Mouse (Mus musculus) lung, postnatal 14 days (tissue): Measurements from ENCODE around the gene Ptprn2.
A peak's percentile ranks its signal among the peaks of the same experiment; 100 is the strongest.

Source experiments
- DNase-seq: peaks from one replicate; pipeline ENCODE4 v3.0.0; 2021

The Ptprn2 gene

DNA sequence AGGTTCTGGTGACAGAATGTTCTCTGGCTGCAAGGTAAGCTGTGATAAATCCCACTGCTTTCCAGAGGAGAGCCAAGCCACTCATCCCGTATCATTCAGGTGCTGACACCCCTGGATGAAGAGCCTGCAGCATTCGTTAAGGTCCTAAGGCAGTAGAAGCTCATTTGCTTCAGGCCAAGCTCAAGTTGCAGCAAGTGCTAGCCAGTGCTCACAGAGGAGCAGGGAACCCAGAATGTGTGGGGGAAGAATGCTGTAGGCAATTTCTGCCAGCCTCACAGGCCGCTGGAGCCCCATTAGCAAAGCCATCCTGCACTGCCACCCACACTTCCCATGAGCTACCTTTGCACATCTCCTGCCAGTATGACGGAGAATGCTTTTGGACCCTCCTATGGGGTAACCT is 706.5 kb downstream of the Ptprn2 start:
- DNase-seq: no peak

GRCm38 (mm10) chr12:117196721-117197425 is 711.4 kb downstream of the Ptprn2 start:
- DNase-seq: no peak

DNA sequence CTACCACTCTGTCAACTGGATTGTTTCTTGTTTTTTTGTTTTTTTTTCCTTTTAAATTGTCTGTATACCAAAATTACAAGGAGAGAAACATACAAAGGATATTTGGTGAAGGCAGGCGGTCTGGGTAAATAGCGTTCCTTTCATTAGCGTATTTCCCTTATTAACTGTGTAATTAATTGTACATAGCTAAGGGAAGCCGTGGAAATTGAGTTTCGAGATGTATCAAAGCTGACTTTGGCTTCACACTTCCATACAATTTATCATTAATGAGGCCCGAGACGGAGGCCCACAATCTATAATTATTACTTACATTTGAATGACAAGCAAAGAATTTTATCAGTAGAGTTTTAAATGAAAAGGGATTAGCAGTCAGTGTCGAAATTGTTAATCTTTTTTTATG is 712.6 kb downstream of the Ptprn2 start:
- DNase-seq: no peak

- peak; percentile 70 for DNase-seq
Measured at GRCm38 (mm10) chr12:117200117-117200516, 714.6 kb downstream of the Ptprn2 start.

DNA sequence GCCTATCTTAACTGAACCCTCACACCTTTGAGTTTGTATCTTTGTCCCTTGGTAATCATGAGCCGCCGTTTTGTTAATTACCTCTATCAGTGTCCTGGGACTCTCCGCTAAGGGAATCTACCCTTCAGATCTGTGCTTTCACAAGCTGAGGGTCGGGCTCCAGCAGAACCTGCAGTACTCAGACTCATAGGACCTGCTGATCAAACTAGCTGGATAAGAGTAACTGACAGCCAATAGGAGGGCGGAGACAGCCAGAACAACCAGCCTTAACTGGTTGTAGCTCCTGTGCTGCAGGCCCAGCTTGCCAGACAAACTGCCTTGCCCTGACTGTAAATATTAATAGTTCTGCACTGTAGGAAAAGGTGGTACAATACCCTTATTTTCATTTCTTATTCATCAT is 715.1 kb downstream of the Ptprn2 start:
- no peak for DNase-seq

DNA sequence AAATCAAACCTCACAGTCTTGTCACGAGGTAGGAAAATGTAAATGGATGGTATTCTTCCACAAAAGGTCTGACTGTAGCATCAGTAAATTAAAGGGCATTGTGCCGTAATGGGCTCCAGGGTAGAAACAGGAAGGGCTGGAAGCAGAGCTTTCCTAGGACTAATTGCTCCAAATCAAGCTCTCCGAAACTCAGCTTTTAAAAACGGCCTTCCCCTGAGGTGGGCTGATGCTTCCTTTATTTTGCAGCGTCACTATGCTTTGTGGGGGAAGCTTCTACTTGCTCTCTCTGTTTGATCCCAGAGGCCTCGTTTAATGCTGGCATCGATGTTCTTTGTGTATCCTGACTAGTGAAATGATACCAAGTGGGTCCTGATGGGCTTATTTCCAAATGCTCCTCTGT is 718.0 kb downstream of the Ptprn2 start:
- no peak for DNase-seq

- no peak for DNase-seq
Measured at GRCm38 (mm10) chr12:117204905-117205304, 719.4 kb downstream of the Ptprn2 start.

GRCm38 (mm10) chr12:117207421-117208120 is 722.1 kb downstream of the Ptprn2 start:
- DNase-seq: no peak

DNA sequence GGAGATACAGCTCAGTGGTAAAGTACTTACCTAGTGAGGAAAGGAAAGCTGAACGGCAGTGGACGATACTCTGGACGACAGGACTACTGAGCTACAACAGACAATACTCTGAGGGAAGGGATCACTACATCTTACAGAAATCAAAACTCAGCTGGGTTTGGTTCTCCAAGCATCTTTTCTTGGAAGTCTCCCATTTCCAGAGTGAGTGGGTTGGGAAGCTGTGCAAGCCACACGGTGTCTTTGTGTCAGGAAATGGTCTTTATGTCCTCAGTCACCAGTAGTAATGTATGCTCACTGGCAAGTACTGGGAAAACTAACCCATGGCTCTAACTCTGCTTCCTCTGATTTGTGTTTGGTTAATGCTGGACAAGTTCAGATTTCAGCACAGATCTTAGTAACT is 724.9 kb downstream of the Ptprn2 start:
- no peak for DNase-seq

DNA sequence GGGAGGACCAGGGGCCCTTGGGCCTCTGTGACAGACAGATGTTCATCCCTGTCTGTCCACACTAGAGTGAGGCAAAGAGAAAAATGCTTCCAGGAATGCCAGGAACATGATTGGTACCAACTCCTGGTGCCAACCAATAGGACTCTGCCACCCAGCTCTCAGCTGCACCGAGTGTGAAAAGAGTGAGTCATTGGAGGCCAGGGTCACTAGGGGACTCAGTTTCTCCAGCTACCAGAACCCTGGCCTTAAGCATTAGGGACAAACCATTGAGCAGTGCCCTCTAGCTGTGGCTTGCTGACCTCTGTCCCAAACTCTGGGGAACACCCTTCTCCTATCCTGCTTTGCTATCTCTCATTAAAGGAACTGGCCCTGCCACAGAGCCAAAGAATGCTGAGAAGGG is 728.0 kb downstream of the Ptprn2 start:
- no peak for DNase-seq

GRCm38 (mm10) chr12:117214272-117214671 is 728.8 kb downstream of the Ptprn2 start:
- DNase-seq: no peak

DNA sequence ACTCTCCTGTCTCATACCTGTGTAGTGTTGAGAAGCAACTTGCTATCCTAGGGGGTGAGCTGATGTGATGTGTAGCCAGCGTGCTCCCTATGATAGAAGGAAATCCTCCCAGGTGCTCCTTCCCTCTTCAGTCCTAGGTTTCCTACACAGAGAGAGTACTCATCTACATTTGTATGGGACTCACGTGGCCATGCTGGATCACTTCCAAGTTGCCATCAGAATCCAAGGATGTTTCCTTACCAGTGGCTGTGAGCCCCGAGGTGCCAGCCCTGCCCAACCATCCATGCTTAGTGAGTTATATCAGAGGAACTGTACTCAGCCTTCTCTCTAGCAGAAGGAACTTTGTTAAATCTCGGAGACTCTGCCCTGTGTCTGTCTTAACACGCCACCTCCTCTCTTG is 729.4 kb downstream of the Ptprn2 start:
- DNase-seq: no peak

- no peak for DNase-seq
Measured at GRCm38 (mm10) chr12:117221909-117222308, 736.4 kb downstream of the Ptprn2 start.

DNA sequence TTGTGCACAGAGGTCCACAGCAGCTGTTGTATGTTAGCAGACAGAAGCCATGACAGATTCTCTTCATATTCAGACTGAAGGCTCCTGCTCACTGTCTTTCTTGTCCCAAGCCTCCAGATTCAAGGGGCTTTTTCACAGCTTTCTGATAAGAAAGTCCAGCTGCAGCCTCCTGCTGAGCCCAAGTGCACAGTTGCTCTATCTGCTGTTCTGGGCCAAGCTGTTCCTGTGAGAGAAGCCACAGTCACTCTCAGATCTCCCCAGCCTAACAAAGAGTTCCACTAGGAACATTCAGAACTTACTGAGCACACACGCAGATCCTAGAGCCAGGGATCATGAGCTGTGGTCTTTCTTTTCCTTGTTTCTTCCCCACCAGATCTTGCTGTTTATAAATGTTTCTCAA is 738.5 kb downstream of the Ptprn2 start:
- DNase-seq: no peak

GRCm38 (mm10) chr12:117227236-117227635 is 741.7 kb downstream of the Ptprn2 start:
- peak; percentile 13 for DNase-seq

DNA sequence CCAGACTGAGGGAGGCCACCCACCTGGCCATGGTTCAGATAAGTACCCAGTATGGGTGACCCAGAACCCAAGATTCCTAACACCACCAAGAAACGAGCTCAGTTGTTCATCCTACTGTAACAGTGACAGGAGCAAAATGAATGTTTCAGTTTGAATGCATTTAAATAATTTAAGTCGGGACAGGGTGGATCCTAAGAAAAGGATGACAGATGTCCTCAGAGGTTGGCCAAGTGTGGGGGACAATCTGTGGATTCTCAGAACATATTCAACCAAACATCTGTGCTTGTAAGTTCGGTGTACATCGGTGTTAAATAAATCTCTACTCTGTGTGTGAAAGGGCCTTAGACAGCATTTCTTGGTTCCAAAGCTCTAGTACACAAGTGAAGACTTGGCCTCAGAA is 743.9 kb downstream of the Ptprn2 start:
- no peak for DNase-seq

DNA sequence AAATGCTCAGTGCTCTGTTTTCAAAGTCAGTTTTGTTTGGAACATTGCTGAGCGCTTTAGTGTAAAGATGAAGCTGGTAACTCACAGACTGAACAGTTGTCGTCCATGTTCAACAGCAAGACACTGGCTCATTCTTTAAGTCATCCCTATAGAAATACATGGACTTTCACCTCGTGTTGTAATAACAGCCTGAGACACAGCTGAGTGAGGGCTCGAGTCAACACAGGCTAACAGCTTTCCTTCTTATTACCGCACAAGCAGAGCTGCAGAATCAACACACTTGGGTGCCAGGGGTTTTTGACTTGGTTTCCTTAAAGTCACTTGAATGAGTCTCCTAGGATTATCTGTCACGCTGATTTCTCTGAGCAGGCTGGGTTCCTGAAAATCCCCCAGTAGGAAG is 744.8 kb downstream of the Ptprn2 start:
- DNase-seq: no peak

GRCm38 (mm10) chr12:117231850-117232249 is 746.3 kb downstream of the Ptprn2 start:
- no peak for DNase-seq

- DNase-seq: no peak
Measured at GRCm38 (mm10) chr12:117235114-117235513, 749.6 kb downstream of the Ptprn2 start.

GRCm38 (mm10) chr12:117236020-117236734 is 750.7 kb downstream of the Ptprn2 start:
- DNase-seq: no peak

DNA sequence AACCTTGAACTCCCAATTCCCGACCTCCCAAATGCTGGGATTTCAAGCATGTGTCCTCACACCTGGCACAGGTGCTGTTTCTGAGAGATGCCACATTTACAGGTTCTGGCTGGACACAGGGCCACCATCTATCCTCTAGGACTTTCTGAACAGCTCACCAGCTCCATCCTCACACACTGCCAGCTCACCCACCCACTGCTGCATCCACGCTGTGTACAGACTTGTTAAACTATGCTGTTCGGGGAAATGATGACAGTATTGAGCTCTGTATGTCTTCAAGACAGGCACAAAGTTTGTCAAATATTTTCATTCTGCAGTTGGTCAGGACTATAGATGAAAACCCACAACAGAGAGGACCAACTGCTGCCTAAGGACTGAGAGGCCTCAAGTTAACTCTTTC is 751.5 kb downstream of the Ptprn2 start:
- DNase-seq: no peak

DNA sequence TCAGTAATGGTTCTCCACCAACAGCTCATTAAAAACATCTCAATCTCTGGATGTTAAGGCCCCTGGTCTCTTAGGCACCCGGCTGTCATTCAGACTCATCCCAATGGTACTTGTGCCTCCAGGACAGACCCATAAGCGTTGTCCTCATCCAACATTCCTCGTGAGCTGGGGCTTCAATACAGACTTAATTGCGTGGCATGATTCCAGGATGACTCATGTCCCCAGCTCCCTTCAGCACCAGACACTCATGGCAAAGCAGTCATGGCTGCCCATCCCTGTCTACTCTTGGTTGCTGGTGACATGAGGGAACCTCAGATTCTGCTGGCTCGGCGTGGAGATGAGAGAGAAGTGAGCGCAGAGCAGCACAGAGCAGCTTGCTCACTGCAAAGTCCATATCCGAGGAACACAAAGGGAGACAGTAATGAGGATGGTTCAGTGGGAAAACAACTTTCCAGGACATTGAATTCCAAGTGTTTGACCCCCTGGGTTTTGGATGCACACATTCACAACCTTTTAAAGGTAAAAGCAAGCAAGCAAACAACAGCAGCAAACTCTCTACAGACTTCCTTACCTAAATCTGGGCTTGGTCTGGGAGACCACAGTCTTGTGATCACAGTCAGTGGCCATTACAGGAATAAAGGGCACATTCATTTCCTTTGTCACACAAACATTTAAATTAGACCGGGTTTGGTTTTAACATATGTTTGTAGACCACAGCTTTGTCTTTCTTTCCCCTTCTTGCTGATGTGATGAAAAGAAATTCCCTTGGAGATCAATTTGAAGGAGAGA is 754.6 kb downstream of the Ptprn2 start:
- no peak for DNase-seq

- DNase-seq: peak; percentile 50
Measured at GRCm38 (mm10) chr12:117242181-117242580, 756.7 kb downstream of the Ptprn2 start.
